Mouse (Mus musculus): ENCODE measurements at regions not wholly inside any gene's neighbourhood (a gene's known extent, or its start where the extent isn't known, plus 50 kb on each side); places are given as distances from the start of the nearest gene placed in this dataset.
"Not testable (repeated sequence)": the region's sequence is repeated elsewhere in the genome, so short reads cannot be mapped to it uniquely, and the experiment has no call there.

GRCm38 (mm10) chr8:20154091-20154490 lies 208.9 kb downstream of the Gm15319 start:
- not testable (repeated sequence) for H3K36me3 ChIP-seq; H3K9me3 ChIP-seq; H3K4me3 ChIP-seq; H3K4me1 ChIP-seq; H3K27ac ChIP-seq; DNase-seq (ENCODE audit: low spot score); H3K27me3 ChIP-seq (ENCODE audit: insufficient read depth, poor library complexity, severe bottlenecking)
- 97% methylated on average over 1 of the region's 1 CpGs for WGBS

Measured in heart, embryonic 10.5 days (tissue).